Mouse (Mus musculus) thymus, postnatal 14 days (tissue): ENCODE data around the gene Gm42372.
A peak's percentile ranks its signal among the peaks of the same experiment; 100 is the strongest.
"Not testable (repeated sequence)": the region's sequence is repeated elsewhere in the genome, so short reads cannot be mapped to it uniquely, and the experiment has no call there.

ENCODE experiments used
- DNase-seq: peaks from one replicate; pipeline ENCODE4 v3.0.0; 2021

The Gm42372 gene

GRCm38 (mm10) chr7:16982859-16983568, at the start of gene Gm42372:
Gm42372 (plus strand) TSS chr7:16983086.
- peak; percentile 91 for DNase-seq

- DNase-seq: peak; percentile 46
Measured at GRCm38 (mm10) chr7:16937312-16937711, 45.6 kb upstream of the Gm42372 start.

- DNase-seq: no peak
Measured at GRCm38 (mm10) chr7:16938117-16938791, 44.6 kb upstream of the Gm42372 start.

DNA sequence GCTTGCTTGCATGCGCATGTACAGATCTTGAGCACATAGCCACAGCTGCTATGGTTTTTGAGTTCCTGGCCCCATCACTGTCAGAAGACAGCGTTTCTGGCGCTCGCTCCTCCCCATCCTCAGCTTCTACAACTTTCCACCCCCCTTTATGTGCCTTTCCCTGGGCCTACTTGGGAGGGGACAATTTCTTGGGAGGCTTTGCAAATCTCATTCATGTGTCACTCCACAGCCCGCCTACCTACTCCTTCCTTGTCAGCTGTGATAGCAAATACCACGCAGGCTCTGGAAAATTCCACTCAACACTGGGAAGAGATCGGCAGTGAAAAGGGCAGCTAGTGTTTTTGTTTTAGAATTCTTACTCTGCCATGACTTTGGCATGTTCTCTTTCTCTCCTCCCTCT, 42.6 kb upstream of the Gm42372 start:
- no peak for DNase-seq

- no peak for DNase-seq
Measured at GRCm38 (mm10) chr7:16942861-16943260, 40.0 kb upstream of the Gm42372 start.

DNA sequence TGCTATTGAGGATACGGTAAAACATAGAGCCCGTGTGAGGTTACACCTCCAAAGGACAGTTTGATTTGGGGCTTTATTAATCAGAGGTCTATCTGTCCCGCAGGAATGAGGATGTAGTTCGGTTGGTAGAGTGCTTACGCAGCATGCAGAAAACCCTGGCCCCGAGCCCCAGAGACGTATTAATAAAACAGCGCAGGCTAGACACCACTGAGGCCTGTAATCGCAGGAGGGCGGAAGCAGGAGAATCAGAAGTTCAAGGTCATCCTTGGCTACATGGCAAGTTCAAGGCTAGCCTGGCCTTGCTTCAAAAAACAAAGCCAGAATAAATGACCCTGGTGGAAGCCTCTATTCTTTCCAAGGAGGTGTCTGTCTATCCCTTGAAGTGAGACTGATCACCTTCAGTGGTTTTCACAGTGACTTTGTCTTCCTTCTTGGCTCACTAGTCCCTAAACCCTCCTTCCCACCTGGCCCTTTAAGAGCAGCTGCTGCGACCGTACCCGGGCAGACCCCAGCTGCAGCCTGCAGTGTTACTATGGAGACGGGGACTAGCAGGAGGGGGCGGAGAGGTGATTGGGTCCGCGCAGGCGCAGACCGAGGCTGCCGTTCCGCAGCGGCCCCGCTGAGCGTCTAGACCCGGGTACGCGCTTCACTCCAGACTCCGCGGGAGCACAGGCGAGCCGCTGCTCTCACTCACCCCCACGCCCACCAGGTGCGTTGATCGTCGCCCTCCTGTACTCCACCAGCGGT, 38.7 kb upstream of the Gm42372 start, which contains the start of gene Pnmal2:
Gene Pnmal2, plus strand, starts transcription at position 622 of the 747 bp plus-strand sequence.
- DNase-seq: peak; percentile 96

DNA sequence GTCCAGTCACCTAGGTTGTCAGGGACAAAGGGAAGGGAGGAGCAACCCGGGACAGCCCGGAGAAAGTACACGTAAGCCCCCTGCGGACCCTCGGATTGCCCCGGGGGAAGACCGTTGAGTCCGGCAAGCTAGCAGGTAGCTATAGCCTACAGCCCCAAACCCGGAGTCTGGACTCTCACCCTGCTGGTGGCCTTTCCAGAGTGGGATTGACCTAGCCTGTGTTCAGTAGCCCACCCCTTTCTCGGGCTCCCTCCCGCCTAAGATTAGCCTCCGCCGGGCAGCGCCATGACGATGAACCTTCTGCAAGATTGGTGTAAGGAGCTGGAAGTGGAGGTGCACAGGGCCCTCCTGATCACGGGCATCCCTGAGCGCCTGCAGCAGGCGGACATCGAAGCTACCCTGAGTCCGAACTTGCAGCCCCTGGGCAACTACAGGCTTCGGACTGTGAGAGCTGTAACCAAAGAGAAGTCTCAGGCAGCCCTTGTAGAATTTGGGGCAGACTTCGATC, 38.0 kb upstream of the Gm42372 start:
- DNase-seq: no peak

DNA sequence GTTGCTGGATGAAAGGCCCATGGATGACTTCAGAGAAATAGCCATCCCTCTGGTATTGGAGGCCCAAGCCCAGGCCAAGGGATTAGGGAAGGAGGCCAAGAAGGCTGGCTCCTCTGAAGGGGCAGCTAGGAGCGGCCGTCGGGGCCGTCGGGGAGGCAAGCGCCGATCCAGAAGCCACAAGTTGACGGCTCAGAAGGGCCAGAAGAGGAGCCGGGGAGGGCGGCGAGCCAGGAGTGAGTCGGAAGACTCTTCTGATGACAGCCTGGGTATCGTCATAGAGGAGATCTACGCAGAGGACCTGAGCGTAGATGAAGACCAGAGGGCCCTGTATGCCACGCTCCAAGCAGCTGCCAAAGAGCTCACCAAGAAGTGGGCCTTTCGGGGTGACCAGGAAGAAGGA, 37.5 kb upstream of the Gm42372 start:
- no peak for DNase-seq

DNA sequence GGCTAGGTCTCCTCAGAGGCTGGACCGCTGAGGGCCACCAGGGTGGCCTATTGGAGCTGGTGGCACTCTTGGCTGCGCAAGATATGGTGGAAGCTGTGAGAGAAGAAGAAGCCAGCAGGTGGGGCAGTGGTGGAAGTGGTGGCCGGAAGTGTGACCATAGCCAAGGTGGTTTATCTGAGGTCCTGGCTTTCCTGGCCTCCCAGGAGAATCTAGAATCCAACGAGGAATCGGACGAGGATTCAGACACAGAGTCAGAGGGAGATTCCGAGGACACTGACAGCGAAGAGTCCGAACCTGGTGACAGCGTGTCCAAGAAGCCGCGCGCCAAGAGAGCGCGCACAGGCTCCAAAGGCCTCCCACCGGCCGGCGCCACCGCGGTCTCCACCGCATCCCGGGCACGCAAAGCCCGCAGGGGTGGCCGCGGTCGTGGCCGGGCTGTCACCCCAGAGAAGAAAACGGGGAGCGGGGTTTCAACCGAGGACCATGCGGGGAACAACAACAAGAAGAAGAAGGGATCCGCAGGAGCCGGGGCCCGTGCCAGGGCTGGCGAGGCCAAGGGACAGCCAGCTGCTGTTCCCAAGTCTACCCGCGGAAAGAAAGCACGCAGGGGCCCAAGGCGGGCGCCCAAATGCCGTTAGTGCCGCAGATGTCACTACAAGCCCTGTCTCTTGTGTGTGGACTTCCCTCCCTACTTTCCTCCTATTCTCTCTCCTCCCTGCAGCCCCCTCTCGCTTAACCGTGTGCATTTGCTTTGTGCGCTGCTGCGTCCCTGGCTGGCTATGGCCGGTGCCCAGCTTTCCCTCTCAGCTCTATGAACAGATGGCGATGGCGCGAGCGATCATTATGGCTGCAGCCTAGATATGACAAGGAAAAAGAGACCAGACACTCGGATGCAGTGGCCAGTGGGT, 36.2 kb upstream of the Gm42372 start:
- no peak for DNase-seq

GRCm38 (mm10) chr7:16947349-16947895, 35.5 kb upstream of the Gm42372 start:
- no peak for DNase-seq

GRCm38 (mm10) chr7:16947959-16948361, 34.9 kb upstream of the Gm42372 start:
- no peak for DNase-seq

GRCm38 (mm10) chr7:16948923-16949458, 33.9 kb upstream of the Gm42372 start:
- no peak for DNase-seq

GRCm38 (mm10) chr7:16949908-16950841, 32.7 kb upstream of the Gm42372 start:
- peak; percentile 85 for DNase-seq

GRCm38 (mm10) chr7:16950861-16951635, 31.8 kb upstream of the Gm42372 start:
- DNase-seq: peak; percentile 89

GRCm38 (mm10) chr7:16953776-16954175, 29.1 kb upstream of the Gm42372 start:
- DNase-seq: not testable (repeated sequence)

DNA sequence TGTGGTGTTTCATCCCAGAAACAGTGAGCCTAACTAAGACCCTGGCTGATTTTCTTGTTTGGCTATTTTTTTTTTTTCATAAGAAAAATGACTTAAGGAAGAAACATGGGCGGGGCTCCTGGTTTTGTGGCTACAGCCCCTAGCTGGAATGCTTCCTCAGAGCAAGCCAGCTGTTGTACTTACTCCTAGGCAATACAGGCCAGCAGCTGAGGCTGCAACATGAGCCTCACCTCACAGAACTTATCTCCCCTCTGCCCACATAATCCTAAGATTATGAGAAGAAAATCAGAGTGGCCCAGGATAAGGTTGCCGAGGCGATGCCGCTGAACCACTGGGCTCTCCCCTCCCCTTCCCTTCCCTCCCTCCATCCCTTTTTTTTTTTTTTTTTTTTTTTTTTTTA, 27.2 kb upstream of the Gm42372 start:
- DNase-seq: no peak

DNA sequence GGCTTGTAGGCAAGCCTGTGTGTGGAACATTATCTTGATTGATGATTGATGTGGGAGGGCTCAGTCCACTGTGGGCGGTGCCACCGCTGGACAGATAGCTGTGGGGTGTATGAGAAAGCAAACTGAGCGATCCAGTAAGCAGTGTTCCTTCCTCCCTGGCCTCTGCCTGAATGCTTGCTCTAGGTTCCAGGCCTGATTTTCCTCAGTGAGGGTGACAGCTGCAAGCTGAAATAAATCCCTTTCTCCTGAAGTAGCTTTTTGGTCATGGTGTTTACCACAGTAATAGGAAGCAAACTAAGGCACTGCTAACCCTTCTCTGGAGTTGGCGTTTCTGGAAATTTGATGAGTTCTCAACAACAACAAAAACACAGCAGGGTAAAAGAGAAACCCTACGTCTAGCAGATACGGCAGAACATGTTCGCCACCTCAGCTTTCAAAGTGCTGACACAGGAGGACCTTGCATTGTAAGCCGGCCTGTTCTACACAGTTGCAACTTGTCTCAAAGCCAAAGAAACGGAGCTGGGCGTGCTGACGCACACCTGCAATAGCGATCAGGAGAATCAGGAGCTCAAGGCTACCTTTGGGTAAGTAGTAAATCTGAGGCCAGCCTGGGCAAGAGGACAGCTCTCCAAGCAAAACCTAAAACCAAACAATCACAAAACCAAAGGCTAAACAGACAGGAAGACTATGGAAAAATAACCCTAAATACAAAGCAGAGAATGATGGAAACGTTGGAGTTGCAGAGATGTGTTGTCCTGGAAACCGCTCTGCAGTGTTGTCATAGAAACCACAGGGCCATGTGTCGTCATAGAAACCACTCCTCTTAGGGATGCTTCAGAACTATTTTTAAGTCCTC, 26.2 kb upstream of the Gm42372 start:
- DNase-seq: no peak

DNA sequence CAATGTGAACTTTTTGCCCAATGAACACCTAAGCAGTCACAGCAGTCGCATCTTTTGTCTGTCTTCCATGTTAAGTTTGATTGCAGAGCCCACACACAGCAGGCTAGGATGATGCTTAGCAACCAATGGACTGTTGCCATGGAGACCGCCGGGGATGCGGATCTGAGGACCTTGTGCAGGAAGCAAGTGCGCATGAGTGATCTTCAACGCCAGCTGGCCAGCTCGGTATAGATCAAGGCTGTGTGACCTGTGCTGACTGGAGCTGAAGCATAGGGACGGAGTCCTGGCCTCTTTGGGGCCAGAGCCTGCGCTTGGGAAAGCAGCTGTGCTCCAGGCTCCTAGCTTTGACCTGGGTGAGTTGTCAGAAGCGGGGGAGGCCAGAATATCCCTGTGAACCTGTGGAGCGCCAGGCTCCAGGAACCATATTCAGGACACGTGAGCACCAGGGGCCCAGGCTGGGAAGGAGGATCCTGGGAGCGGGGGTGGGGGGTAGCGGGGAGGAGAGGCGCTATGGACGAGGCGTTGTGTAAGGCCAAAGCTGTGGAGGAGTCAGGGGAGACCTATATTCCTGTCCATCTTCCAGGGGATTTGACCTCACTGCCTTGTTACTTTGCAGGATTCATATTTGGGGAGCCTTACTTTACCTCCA, 23.2 kb upstream of the Gm42372 start, which contains the start of gene Pnmal1:
Gene Pnmal1, plus strand, starts transcription at position 141 of the 649 bp plus-strand sequence.
- no peak for DNase-seq
